8 mouse cellular contexts compared by ENCODE assay signal in genomic region chr12:72536021-72536597, GRCm38 (mm10). TPM values are rescaled to one million over a fixed set of nuclear protein-coding genes. Genes with fewer than 3 reads are reported as not detected.
DNase-seq lines count a peak whose midpoint lies in the region; ATAC-seq and TF ChIP-seq lines count a peak whose summit lies in the region.

Gene Pcnx4 (plus strand): TSS chr12:72536383.

- H3ac ChIP-seq in C2C12 (ENCODE audit: control insufficient read depth, insufficient read length, low read depth) (peak within 1 kb of the TSS; percentile 84), myocyte (ENCODE audit: control insufficient read depth, insufficient read length) (no peak within 1 kb of the TSS)

- H3K4me2 ChIP-seq in heart, embryonic 11.5 days: peak within 1 kb of the TSS; percentile 78
- peak within 1 kb of the TSS; percentile 64 for H3K4me2 ChIP-seq in kidney, embryonic 16.5 days (replicated peaks; ENCODE audit: low read depth, low read length)
- peak within 1 kb of the TSS; percentile 75 for H3K4me2 ChIP-seq in myocyte (ENCODE audit: low read depth)

- H3K9me3 ChIP-seq in erythroblast, embryonic 14.5 days (ENCODE audit: control insufficient read depth, low read length): no peaks in the 10 kb centered on the region
- no peaks in the 10 kb centered on the region for H3K9me3 ChIP-seq in heart, embryonic 11.5 days (replicated peaks; ENCODE audit: control insufficient read depth, low read length)
- no peaks in the 10 kb centered on the region for H3K9me3 ChIP-seq in kidney, embryonic 16.5 days (ENCODE audit: low read length)

- H3K4me3 ChIP-seq in C2C12 (ENCODE audit: insufficient read depth, poor library complexity, severe bottlenecking) (peak within 1 kb of the TSS; percentile 50), myocyte (peak within 1 kb of the TSS; percentile 42)
- H3K4me3 ChIP-seq in erythroblast, embryonic 14.5 days (replicated peaks): peak within 1 kb of the TSS; percentile 73
- peak within 1 kb of the TSS; percentile 75 for H3K4me3 ChIP-seq in heart, embryonic 11.5 days (ENCODE audit: low read depth, low read length)
- peak within 1 kb of the TSS; percentile 68 for H3K4me3 ChIP-seq in kidney, embryonic 16.5 days (ENCODE audit: low read length)
- H3K4me3 ChIP-seq in liver, adult 2 months (ENCODE audit: insufficient read depth, low read depth, low read length): peak within 1 kb of the TSS; percentile 76

- H3K27me3 ChIP-seq in C2C12 (ENCODE audit: control insufficient read depth, insufficient read depth, insufficient read length) (no peaks in the 10 kb centered on the region), myocyte (ENCODE audit: control insufficient read depth, insufficient read depth, insufficient read length) (no peaks in the 10 kb centered on the region)
- no peaks in the 10 kb centered on the region for H3K27me3 ChIP-seq in erythroblast, embryonic 14.5 days (ENCODE audit: control insufficient read depth)
- H3K27me3 ChIP-seq in heart, embryonic 11.5 days (ENCODE audit: control insufficient read depth, insufficient read depth, low read length): no peaks in the 10 kb centered on the region
- H3K27me3 ChIP-seq in kidney, embryonic 16.5 days (ENCODE audit: insufficient read depth, low read length): no peaks in the 10 kb centered on the region
- no peaks in the 10 kb centered on the region for H3K27me3 ChIP-seq in liver, adult 2 months (ENCODE audit: control insufficient read depth, insufficient read depth, low read length)
- no peaks in the 10 kb centered on the region for H3K27me3 ChIP-seq in splenic B cell, adult 2 months (ENCODE audit: control insufficient read depth, insufficient read depth, low read length, poor library complexity, severe bottlenecking)

- DNase-seq in brain, embryonic 14.5 days (ENCODE audit: low read depth): peak; percentile 98
- peak; percentile 95 for DNase-seq in liver, adult 2 months (ENCODE audit: extremely low read depth, low read depth, low spot score)
- DNase-seq in splenic B cell, adult 2 months (ENCODE audit: low read depth, low spot score): peak; percentile 97

- under 1% methylated on average over 44 of the region's 45 CpGs for WGBS in heart, embryonic 11.5 days (ENCODE audit: insufficient replicate concordance)
- 0% methylated on average over 45 of the region's 45 CpGs for WGBS in kidney, embryonic 16.5 days
- under 1% methylated on average over 45 of the region's 45 CpGs for WGBS in liver, adult 2 months

- H3K9ac ChIP-seq in heart, embryonic 11.5 days (ENCODE audit: low read depth, low read length): peak within 1 kb of the TSS; percentile 78
- H3K9ac ChIP-seq in kidney, embryonic 16.5 days (replicated peaks; ENCODE audit: low read length): peak within 1 kb of the TSS; percentile 75
- peak within 1 kb of the TSS; percentile 74 for H3K9ac ChIP-seq in liver, adult 2 months (ENCODE audit: low read depth, low read length)

- peak within 1 kb of the TSS; percentile 35; the same call in 1 of the 2 replicates for H3K27ac ChIP-seq in heart, embryonic 11.5 days (ENCODE audit: low read depth, low read length)
- H3K27ac ChIP-seq in kidney, embryonic 16.5 days (ENCODE audit: low read length): peak within 1 kb of the TSS; percentile 43; the same call in 1 of the 2 replicates
- H3K27ac ChIP-seq in liver, adult 2 months (replicated peaks; ENCODE audit: insufficient read depth, low read depth, low read length): 0 out of 2 replicates have a peak within 1 kb of the TSS, but pooled peaks have one; percentile 14

- H3K36me3 ChIP-seq in C2C12 (ENCODE audit: control insufficient read depth, insufficient read depth) (peaks cover 7% of the 10 kb centered on the region), myocyte (ENCODE audit: control insufficient read depth, insufficient read depth) (no peaks in the 10 kb centered on the region)
- H3K36me3 ChIP-seq in erythroblast, embryonic 14.5 days (ENCODE audit: control insufficient read depth): peaks cover 2% of the 10 kb centered on the region; the same call in 1 of the 2 replicates
- H3K36me3 ChIP-seq in heart, embryonic 11.5 days (ENCODE audit: control insufficient read depth, insufficient read depth, low read length): no peaks in the 10 kb centered on the region
- no peaks in the 10 kb centered on the region for H3K36me3 ChIP-seq in kidney, embryonic 16.5 days (ENCODE audit: insufficient read depth, low read length)
- H3K36me3 ChIP-seq in liver, adult 2 months (ENCODE audit: control insufficient read depth, insufficient read depth, low read length): no peaks in the 10 kb centered on the region
- H3K36me3 ChIP-seq in splenic B cell, adult 2 months (ENCODE audit: control insufficient read depth, insufficient read depth, low read length, poor library complexity, severe bottlenecking): no peaks in the 10 kb centered on the region

- peaks cover 16% of the 10 kb centered on the region for H3K4me1 ChIP-seq in erythroblast, embryonic 14.5 days (ENCODE audit: control insufficient read depth)
- peaks cover 2% of the 10 kb centered on the region; the same call in 1 of the 2 replicates for H3K4me1 ChIP-seq in heart, embryonic 11.5 days (ENCODE audit: control insufficient read depth, insufficient read depth, low read length)
- H3K4me1 ChIP-seq in kidney, embryonic 16.5 days (ENCODE audit: insufficient read depth, low read length): peaks cover 3% of the 10 kb centered on the region; the same call in 1 of the 2 replicates
- peaks cover 6% of the 10 kb centered on the region; the same call in 1 of the 2 replicates for H3K4me1 ChIP-seq in liver, adult 2 months (ENCODE audit: control insufficient read depth, insufficient read depth, low read length)

- peak; percentile 100 for ATAC-seq in heart, embryonic 11.5 days (replicated peaks; ENCODE audit: insufficient number of reproducible peaks, low FRiP score, low TSS enrichment)
- ATAC-seq in kidney, embryonic 16.5 days (ENCODE audit: low FRiP score, low TSS enrichment): peak; percentile 100

- TF ChIP-seq POLR2A in brain, embryonic 14.5 days (IDR thresholded peaks at IDR 0.05; ENCODE audit: borderline replicate concordance, extremely low read depth, insufficient read depth, insufficient read length, poor library complexity, severe bottlenecking): peak; percentile 49; the same call in 1 of the 2 replicates
- peak; percentile 53; the same call in 1 of the 2 replicates for TF ChIP-seq POLR2A in liver, adult 2 months (IDR thresholded peaks at IDR 0.05; ENCODE audit: extremely low read depth, insufficient read depth, low read length)
- TF ChIP-seq POLR2A in myocyte (IDR thresholded peaks at IDR 0.05; ENCODE audit: insufficient read length, low read depth): peak; percentile 95

- H3K79me2 ChIP-seq in C2C12 (ENCODE audit: control insufficient read depth, insufficient read depth) (peaks cover 37% of the 10 kb centered on the region), myocyte (ENCODE audit: control insufficient read depth, insufficient read depth) (peaks cover 17% of the 10 kb centered on the region)
- H3K79me2 ChIP-seq in liver, adult 2 months (ENCODE audit: control insufficient read depth, insufficient read depth, low read length): 0 out of 2 replicates have a peak, but pooled peaks cover 2% of the 10 kb centered on the region

- H3K79me3 ChIP-seq in C2C12 (ENCODE audit: low read depth): peaks cover 15% of the 10 kb centered on the region

- TF ChIP-seq CTCF in C2C12 (IDR thresholded peaks at IDR 0.05; ENCODE audit: control insufficient read depth, insufficient read depth, insufficient read length): no peak
- no peak for TF ChIP-seq CTCF in brain, embryonic 14.5 days (IDR thresholded peaks at IDR 0.05; ENCODE audit: borderline replicate concordance, extremely low read depth, insufficient read depth, insufficient read length)
- no peak for TF ChIP-seq CTCF in liver, adult 2 months (IDR thresholded peaks at IDR 0.05; ENCODE audit: low read depth, low read length)

TF ChIP-seq in C2C12, 6 proteins besides CTCF, POLR2A, EP300 and RAD21:
- TF ChIP-seq MYOD1 (IDR thresholded peaks at IDR 0.05; ENCODE audit: control insufficient read depth, insufficient read length, low read depth) (no peak), CEBPB (IDR thresholded peaks at IDR 0.05; ENCODE audit: low read depth) (peak; percentile 5), MYOG (IDR thresholded peaks at IDR 0.05; ENCODE audit: control insufficient read depth, extremely low read depth, insufficient read length) (no peak), FOSL1 (IDR thresholded peaks at IDR 0.05; ENCODE audit: insufficient read depth, low read length, poor library complexity, severe bottlenecking) (peak; percentile 24), MAX (IDR thresholded peaks at IDR 0.05) (no peak), USF1 (IDR thresholded peaks at IDR 0.05; ENCODE audit: low read depth) (no peak)

TF ChIP-seq in myocyte, 11 proteins besides CTCF, POLR2A, EP300 and RAD21:
- TF ChIP-seq E2F4 (IDR thresholded peaks at IDR 0.05; ENCODE audit: insufficient read depth) (no peak), POLR2AphosphoS2 (IDR thresholded peaks at IDR 0.05; ENCODE audit: insufficient read length, low read depth) (peak; percentile 98), REST (IDR thresholded peaks at IDR 0.05; ENCODE audit: insufficient read depth, insufficient read length) (no peak), USF1 (IDR thresholded peaks at IDR 0.05; ENCODE audit: low read depth) (peak; percentile 1), SRF (IDR thresholded peaks at IDR 0.05; ENCODE audit: control insufficient read depth, insufficient read length, low read depth) (no peak), MYOG (IDR thresholded peaks at IDR 0.05; ENCODE audit: control insufficient read depth in 1 of 3, insufficient read depth in 1 of 3, insufficient read length in 2 of 3, low read depth in 2 of 3) (peak in 1 of 3 experiments; percentile 68), MYOD1 (IDR thresholded peaks at IDR 0.05; ENCODE audit: control insufficient read depth in 1 of 3, insufficient read length in 2 of 3, low read depth in 2 of 3) (peak in 1 of 3 experiments; percentile 39), TCF3 (IDR thresholded peaks at IDR 0.05; ENCODE audit: insufficient read length, low read depth) (no peak), TCF12 (IDR thresholded peaks at IDR 0.05; ENCODE audit: insufficient read depth, poor library complexity, severe bottlenecking) (no peak), CEBPB (IDR thresholded peaks at IDR 0.05; ENCODE audit: insufficient read depth, poor library complexity, severe bottlenecking) (no peak), MAX (IDR thresholded peaks at IDR 0.05; ENCODE audit: low read depth) (no peak)

RNA-seq across cellular contexts. Expression of gene Pcnx4, which starts in this region (rescaled TPM):
- polyA plus RNA-seq in C2C12 (2012; fragmentation: generic; extraction: Trizol): 4.9 TPM
- 15.7 and 17.7 TPM in 2 replicates for polyA plus RNA-seq in brain, embryonic 14.5 days (2012; rRNA removed)
- polyA plus RNA-seq in erythroblast, embryonic 14.5 days (2012): 0.03 and 0.05 TPM in 2 replicates
- polyA plus RNA-seq in heart, embryonic 11.5 days (2014; fragmentation: Nextera tagmentation; extraction: Ambion mirVana): 7.9 and 8.1 TPM in 2 replicates
- 10.0 and 10.5 TPM in 2 replicates for polyA plus RNA-seq in kidney, embryonic 16.5 days (2015; fragmentation: Nextera tagmentation; extraction: Ambion mirVana)
- total RNA-seq in liver, adult 2 months (2014; rRNA removed): 4.2 and 5.2 TPM in 2 replicates
- polyA plus RNA-seq in liver, adult 2 months (2012; rRNA removed): 2.3 and 2.5 TPM in 2 replicates
- polyA plus RNA-seq in myocyte (2012; fragmentation: generic; extraction: Trizol): 4.5 TPM

Comparison
In these comparisons a context has a peak if more than half of its experiments do, and no peak if none do; other contexts are left out.
1. Peak in every context shown above with its lines: DNase-seq, ATAC-seq, H3K4me3 ChIP-seq and H3K27ac ChIP-seq.